Mouse (Mus musculus) C2C12 (cell line): ENCODE measurements around the gene Itgb2. TPM values are rescaled to one million over a fixed set of nuclear protein-coding genes. Genes with fewer than 3 reads are reported as not detected.

Experiments
- H3K27me3 ChIP-seq: one replicate; pipeline ENCODE4 v1.6.1; 2011; ENCODE audit not compliant: control insufficient read depth, insufficient read depth, insufficient read length
- H3K36me3 ChIP-seq: one replicate; pipeline ENCODE4 v1.6.1; 2011; ENCODE audit not compliant: control insufficient read depth, insufficient read depth
- H3K4me3 ChIP-seq: one replicate; pipeline ENCODE4 v1.5.1; 2011; ENCODE audit warnings: mild to moderate bottlenecking, control low read depth; ENCODE audit not compliant: poor library complexity, insufficient read depth, severe bottlenecking
- H3K79me2 ChIP-seq: one replicate; pipeline ENCODE4 v1.6.1; 2011; ENCODE audit not compliant: control insufficient read depth, insufficient read depth
- H3K79me3 ChIP-seq: one replicate; pipeline ENCODE4 v1.6.1; 2011; ENCODE audit warnings: low read depth, control low read depth
- H3ac ChIP-seq: one replicate; pipeline ENCODE3; 2011; ENCODE audit warnings: low read depth; ENCODE audit not compliant: control insufficient read depth, insufficient read length
- CEBPB ChIP-seq: IDR thresholded peaks from one replicate; pipeline ENCODE4 v1.6.1; 2011; ENCODE audit warnings: low read depth, mild to moderate bottlenecking, control low read depth, moderate library complexity
- CTCF ChIP-seq: IDR thresholded peaks from one replicate; pipeline ENCODE4 v1.5.1; 2011; ENCODE audit not compliant: control insufficient read depth, insufficient read depth, insufficient read length
- FOSL1 ChIP-seq: IDR thresholded peaks from one replicate; pipeline ENCODE4 v1.8.0; 2011; ENCODE audit warnings: mild to moderate bottlenecking, low read length; ENCODE audit not compliant: poor library complexity, insufficient read depth, severe bottlenecking
- MAX ChIP-seq: IDR thresholded peaks from one replicate; pipeline ENCODE4 v1.6.1; 2011; ENCODE audit warnings: mild to moderate bottlenecking, control low read depth
- MYOD1 ChIP-seq: IDR thresholded peaks from one replicate; pipeline ENCODE4 v1.6.1; 2011; ENCODE audit warnings: low read depth; ENCODE audit not compliant: control insufficient read depth, insufficient read length
- MYOG ChIP-seq: IDR thresholded peaks from one replicate; pipeline ENCODE4 v1.6.1; 2011; ENCODE audit not compliant: control insufficient read depth, insufficient read length; ENCODE audit errors: extremely low read depth
- USF1 ChIP-seq: IDR thresholded peaks from one replicate; pipeline ENCODE4 v1.6.1; 2011; ENCODE audit warnings: low read depth, mild to moderate bottlenecking, control low read depth, moderate library complexity
- polyA plus RNA-seq: library from polyadenylated mRNA; unstranded; fragments of >200 nt; fragmentation: generic; extraction: Trizol; gene quantifications from one replicate; pipeline ENCODE4 v1.2.1, GENCODE M21; 2012; ENCODE audit warnings: missing spikeins

Gene Itgb2
- polyA plus RNA-seq, 1 experiment, result 0.47 TPM

GRCm38 (mm10) chr10:77589117-77589516 is 59.1 kb downstream of the Itgb2 start:
- H3K4me3 ChIP-seq, result no peak overlapping the region
- peaks cover 61% of the 10 kb centered on the region for H3K79me3 ChIP-seq
- H3ac ChIP-seq, result no peak overlapping the region
- H3K27me3 ChIP-seq, result no peaks in the 10 kb centered on the region
- TF ChIP-seq FOSL1 (no peak), MYOG (no peak), CTCF (no peak), MYOD1 (no peak), MAX (no peak), USF1 (no peak), CEBPB (no peak)
- H3K36me3 ChIP-seq, result peaks cover 65% of the 10 kb centered on the region
- peaks cover 85% of the 10 kb centered on the region for H3K79me2 ChIP-seq

- no peak overlapping the region for H3K4me3 ChIP-seq
- TF ChIP-seq CEBPB, result no peak
- H3K36me3 ChIP-seq, result peaks cover 72% of the 10 kb centered on the region
- H3K79me2 ChIP-seq, result peaks cover 79% of the 10 kb centered on the region
- H3ac ChIP-seq, result no peak overlapping the region
- no peaks in the 10 kb centered on the region for H3K27me3 ChIP-seq
- H3K79me3 ChIP-seq, result peaks cover 57% of the 10 kb centered on the region
These were observed 59.7 kb downstream of the Itgb2 start for GRCm38 (mm10) chr10:77589749-77590148.

GRCm38 (mm10) chr10:77590812-77591211 is 60.8 kb downstream of the Itgb2 start:
- Histone ChIP-seq H3ac (no peak overlapping the region), H3K36me3 (peaks cover 82% of the 10 kb centered on the region), H3K27me3 (no peaks in the 10 kb centered on the region), H3K79me3 (peaks cover 50% of the 10 kb centered on the region), H3K79me2 (peaks cover 68% of the 10 kb centered on the region), H3K4me3 (no peak overlapping the region)
- peak; percentile 19 for TF ChIP-seq MAX
- no peak for TF ChIP-seq CEBPB
- TF ChIP-seq CTCF, result peak; percentile 19

DNA sequence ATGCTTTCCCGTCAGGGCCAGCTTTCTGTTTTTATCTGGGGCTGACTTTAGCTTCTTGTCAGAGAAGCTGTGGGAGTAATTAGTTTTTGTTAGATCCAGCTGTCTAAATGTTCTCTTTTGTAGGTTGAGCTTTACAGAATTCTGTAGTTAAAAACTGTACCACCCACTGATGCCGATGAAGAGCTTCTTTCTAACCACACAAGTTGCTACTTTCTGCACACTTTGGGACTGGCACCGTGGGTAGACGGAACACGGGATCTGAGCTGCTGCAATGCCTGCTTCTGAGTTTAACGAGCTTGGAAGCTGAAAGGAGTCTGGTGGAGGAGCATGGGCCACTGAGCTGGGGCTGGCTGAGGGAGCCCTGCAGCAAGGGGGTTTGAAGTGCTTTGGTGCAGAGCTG is 61.5 kb downstream of the Itgb2 start:
- peaks cover 42% of the 10 kb centered on the region for H3K79me3 ChIP-seq
- H3ac ChIP-seq, result no peak overlapping the region
- peaks cover 61% of the 10 kb centered on the region for H3K79me2 ChIP-seq
- H3K27me3 ChIP-seq, result no peaks in the 10 kb centered on the region
- TF ChIP-seq MYOG (no peak), MAX (no peak)
- H3K36me3 ChIP-seq, result peaks cover 81% of the 10 kb centered on the region
- H3K4me3 ChIP-seq, result no peak overlapping the region

DNA sequence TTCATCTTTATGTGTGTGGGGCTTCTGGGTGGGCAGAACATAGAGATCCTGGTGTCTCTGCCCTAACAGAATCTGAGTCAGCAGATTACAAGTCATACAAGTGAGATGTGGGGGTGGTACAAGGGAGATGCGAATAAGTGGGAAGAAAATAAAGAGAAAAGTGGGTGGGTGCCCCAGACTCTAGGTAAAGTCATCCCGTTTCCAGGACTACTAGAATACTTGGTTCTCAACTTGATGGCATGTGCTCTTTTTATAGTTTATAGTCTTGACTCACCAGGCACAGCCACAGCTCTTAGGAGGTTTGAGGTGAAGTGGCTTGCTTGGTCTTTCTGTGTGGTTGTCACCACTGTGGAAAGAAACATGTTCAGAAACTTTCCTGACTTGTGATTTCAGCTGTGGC is 66.0 kb downstream of the Itgb2 start:
- peaks cover 75% of the 10 kb centered on the region for H3K36me3 ChIP-seq
- no peak overlapping the region for H3K4me3 ChIP-seq
- H3K79me3 ChIP-seq, result peaks cover 7% of the 10 kb centered on the region
- no peaks in the 10 kb centered on the region for H3K27me3 ChIP-seq
- no peak overlapping the region for H3ac ChIP-seq
- TF ChIP-seq FOSL1, result no peak
- TF ChIP-seq CEBPB, result no peak
- H3K79me2 ChIP-seq, result peaks cover 16% of the 10 kb centered on the region

- H3K79me2 ChIP-seq, result peaks cover 16% of the 10 kb centered on the region
- peaks cover 14% of the 10 kb centered on the region for H3K79me3 ChIP-seq
- no peak overlapping the region for H3K4me3 ChIP-seq
- peaks cover 12% of the 10 kb centered on the region for H3K36me3 ChIP-seq
- H3ac ChIP-seq, result no peak overlapping the region
- H3K27me3 ChIP-seq, result no peaks in the 10 kb centered on the region
- TF ChIP-seq FOSL1 (no peak), MYOG (no peak), MYOD1 (no peak), MAX (no peak)
These were observed 73.0 kb downstream of the Itgb2 start for GRCm38 (mm10) chr10:77603021-77603420.

DNA sequence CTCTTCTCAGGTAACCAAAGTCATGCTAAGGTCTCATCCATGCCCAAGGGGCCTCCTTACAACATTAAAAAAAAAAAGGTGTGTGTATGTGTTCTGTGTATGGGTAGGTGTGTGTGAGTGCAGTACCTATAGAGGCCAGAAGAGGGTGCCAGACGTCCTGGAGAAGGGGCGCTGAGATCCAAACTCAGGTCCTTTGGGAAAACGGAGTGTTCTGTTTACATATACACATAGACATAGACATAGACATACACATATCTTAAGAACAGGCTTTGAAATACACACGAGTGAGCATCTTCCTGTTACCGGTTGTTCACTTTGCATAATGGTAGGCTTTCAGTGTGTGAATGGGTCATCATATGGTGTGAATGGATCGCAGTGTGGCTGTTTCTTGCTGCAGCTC is 74.1 kb downstream of the Itgb2 start:
- H3K4me3 ChIP-seq, result no peak overlapping the region
- no peak overlapping the region for H3ac ChIP-seq
- peaks cover 4% of the 10 kb centered on the region for H3K36me3 ChIP-seq
- no peak for TF ChIP-seq FOSL1
- TF ChIP-seq CTCF, result no peak
- TF ChIP-seq MYOD1, result no peak
- no peak for TF ChIP-seq MAX
- no peak for TF ChIP-seq CEBPB
- TF ChIP-seq USF1, result no peak
- TF ChIP-seq MYOG, result no peak
- H3K27me3 ChIP-seq, result no peaks in the 10 kb centered on the region
- peaks cover 27% of the 10 kb centered on the region for H3K79me2 ChIP-seq
- peaks cover 22% of the 10 kb centered on the region for H3K79me3 ChIP-seq
